Mouse (Mus musculus) lung, postnatal 10 days (tissue): Measurements from ENCODE around the gene Rpl41.
"Not testable (repeated sequence)": the region's sequence is repeated elsewhere in the genome, so short reads cannot be mapped to it uniquely, and the experiment has no call there.

ENCODE experiments used
- DNase-seq: peaks from one replicate; pipeline ENCODE4 v3.0.0; 2021

Gene Rpl41

GRCm38 (mm10) chr10:128522351-128522750 is 26.8 kb downstream of the Rpl41 start:
- DNase-seq = no peak

GRCm38 (mm10) chr10:128520591-128520990 is 28.5 kb downstream of the Rpl41 start:
- DNase-seq = no peak

- DNase-seq = peak; percentile 76
Measured at GRCm38 (mm10) chr10:128518833-128519232, 30.3 kb downstream of the Rpl41 start.

GRCm38 (mm10) chr10:128516677-128517076 is 32.4 kb downstream of the Rpl41 start:
- peak; percentile 54 for DNase-seq

GRCm38 (mm10) chr10:128516029-128516428 is 33.1 kb downstream of the Rpl41 start:
- no peak for DNase-seq

GRCm38 (mm10) chr10:128515044-128515443 is 34.1 kb downstream of the Rpl41 start:
- DNase-seq = no peak

GRCm38 (mm10) chr10:128511761-128512160 is 37.3 kb downstream of the Rpl41 start:
- DNase-seq = no peak

GRCm38 (mm10) chr10:128511189-128511588 is 37.9 kb downstream of the Rpl41 start:
- DNase-seq = no peak

- DNase-seq = no peak
Measured at GRCm38 (mm10) chr10:128510301-128510700, 38.8 kb downstream of the Rpl41 start.

GRCm38 (mm10) chr10:128509831-128510230 is 39.3 kb downstream of the Rpl41 start:
- peak; percentile 57 for DNase-seq

- DNase-seq = no peak
Measured at GRCm38 (mm10) chr10:128509203-128509602, 39.9 kb downstream of the Rpl41 start.

- peak; percentile 45 for DNase-seq
Measured at GRCm38 (mm10) chr10:128508260-128508659, 40.8 kb downstream of the Rpl41 start.

GRCm38 (mm10) chr10:128505974-128506373 is 43.1 kb downstream of the Rpl41 start:
- DNase-seq = no peak

GRCm38 (mm10) chr10:128505371-128505667 is 43.8 kb downstream of the Rpl41 start:
- DNase-seq = not testable (repeated sequence)

GRCm38 (mm10) chr10:128504641-128505370 is 44.3 kb downstream of the Rpl41 start:
- DNase-seq = peak; percentile 59

- no peak for DNase-seq
Measured at GRCm38 (mm10) chr10:128504012-128504411, 45.1 kb downstream of the Rpl41 start.

GRCm38 (mm10) chr10:128503532-128503931 is 45.6 kb downstream of the Rpl41 start:
- no peak for DNase-seq

GRCm38 (mm10) chr10:128502341-128502740 is 46.8 kb downstream of the Rpl41 start:
- no peak for DNase-seq

GRCm38 (mm10) chr10:128499116-128499671 is 49.9 kb downstream of the Rpl41 start:
- DNase-seq = peak; percentile 77

GRCm38 (mm10) chr10:128498590-128498989 is 50.5 kb downstream of the Rpl41 start, which contains the start of gene Myl6b:
Gene Myl6b (minus strand): TSS chr10:128498685.
- peak; percentile 98 for DNase-seq
